Mouse (Mus musculus) CH12.LX (cell line): ENCODE measurements at regions not wholly inside any gene's neighbourhood (a gene's known extent, or its start where the extent isn't known, plus 50 kb on each side); places are given as distances from the start of the nearest gene placed in this dataset.

Source experiments
- BHLHE40 ChIP-seq: IDR thresholded peaks from 2 replicates; pipeline ENCODE4 v1.6.1; 2011; ENCODE audit warnings: mild to moderate bottlenecking, low read depth, low read length, improper control_type of control experiment
- CTCF ChIP-seq, 2 experiments: IDR thresholded peaks in 1 of 2; conservative IDR thresholded peaks in 1 of 2; 2 replicates each; pipeline ENCODE4 v1.5.1; 2011 to 2012; ENCODE audit warnings: low read depth in 2 of 2, low read length in 2 of 2, improper control_type of control experiment in 1 of 2, inconsistent platforms in 1 of 2, mild to moderate bottlenecking in 1 of 2, moderate library complexity in 1 of 2
- GABPA ChIP-seq: IDR thresholded peaks from 2 replicates; pipeline ENCODE4 v1.6.1; 2012; ENCODE audit warnings: low read depth, low read length, improper control_type of control experiment, inconsistent platforms; ENCODE audit not compliant: insufficient replicate concordance
- MAFK ChIP-seq: IDR thresholded peaks from 2 replicates; pipeline ENCODE4 v1.6.1; 2011; ENCODE audit warnings: low read length, improper control_type of control experiment; ENCODE audit not compliant: insufficient replicate concordance
- NRF1 ChIP-seq: IDR thresholded peaks from 2 replicates; pipeline ENCODE4 v1.6.1; 2014; ENCODE audit warnings: low read depth, mild to moderate bottlenecking, inconsistent platforms, low read length, improper control_type of control experiment, moderate library complexity
- POLR2A ChIP-seq: IDR thresholded peaks from 2 replicates; pipeline ENCODE4 v1.6.1; 2011; ENCODE audit warnings: low read depth, mild to moderate bottlenecking, improper control_type of control experiment, low read length
- UBTF ChIP-seq: IDR thresholded peaks from 2 replicates; pipeline ENCODE4 v1.6.1; 2012; ENCODE audit warnings: low read depth, mild to moderate bottlenecking, inconsistent platforms, low read length, improper control_type of control experiment, moderate library complexity
- ZMIZ1 ChIP-seq: IDR thresholded peaks from 2 replicates; pipeline ENCODE4 v1.6.1; 2012; ENCODE audit warnings: low read depth, mild to moderate bottlenecking, inconsistent platforms, low read length, improper control_type of control experiment

- TF ChIP-seq POLR2A (no peak), GABPA (no peak), MAFK (no peak), UBTF (no peak), NRF1 (no peak), ZMIZ1 (no peak), CTCF (conservative IDR thresholded peaks at IDR 0.05 in 1 of 2, IDR thresholded peaks at IDR 0.05 in 1 of 2; ENCODE audit: low read depth in 2 of 2, low read length in 2 of 2) (no peak), BHLHE40 (no peak)
Observed at GRCm38 (mm10) chr9:101411951-101412350, 160.4 kb upstream of the Ppp2r3a start.
